Mouse (Mus musculus) NIH3T3 (cell line): ENCODE data around the gene Tbc1d5.
A peak's percentile ranks its signal among the peaks of the same experiment; 100 is the strongest.

ENCODE experiments used
- DNase-seq: peaks from one replicate; pipeline ENCODE4 v3.0.0-alpha.2; 2012; ENCODE audit warnings: low read depth

Tbc1d5 gene

GRCm38 (mm10) chr17:51179195-51179953 lies at the start of gene Tbc1d5:
TSS of gene Tbc1d5 (minus strand) at chr17:51179352.
- peak; percentile 95 for DNase-seq

GRCm38 (mm10) chr17:51226056-51226455 lies 46.9 kb upstream of the Tbc1d5 start:
- DNase-seq, result no peak

- no peak for DNase-seq
Measured at GRCm38 (mm10) chr17:51223152-51223551, 44.0 kb upstream of the Tbc1d5 start.

- DNase-seq, result no peak
Measured at GRCm38 (mm10) chr17:51221075-51221474, 41.9 kb upstream of the Tbc1d5 start.

GRCm38 (mm10) chr17:51219897-51220296 lies 40.7 kb upstream of the Tbc1d5 start:
- DNase-seq, result no peak

- no peak for DNase-seq
Measured at GRCm38 (mm10) chr17:51216426-51216825, 37.3 kb upstream of the Tbc1d5 start.

GRCm38 (mm10) chr17:51209565-51209964 lies 30.4 kb upstream of the Tbc1d5 start:
- DNase-seq, result no peak

GRCm38 (mm10) chr17:51204643-51205042 lies 25.5 kb upstream of the Tbc1d5 start:
- DNase-seq, result no peak

- no peak for DNase-seq
Measured at GRCm38 (mm10) chr17:51195561-51195960, 16.4 kb upstream of the Tbc1d5 start.

- peak; percentile 8 for DNase-seq
Measured at GRCm38 (mm10) chr17:51194787-51195186, 15.6 kb upstream of the Tbc1d5 start.

GRCm38 (mm10) chr17:51191381-51191780 lies 12.2 kb upstream of the Tbc1d5 start:
- no peak for DNase-seq

GRCm38 (mm10) chr17:51182715-51183114 lies 3.6 kb upstream of the Tbc1d5 start:
- DNase-seq, result peak; percentile 63

- DNase-seq, result peak; percentile 83
Measured at GRCm38 (mm10) chr17:51178491-51179194, 509 bp downstream of the Tbc1d5 start.

- DNase-seq, result no peak
Measured at GRCm38 (mm10) chr17:51177923-51178322, 1.2 kb downstream of the Tbc1d5 start.

- no peak for DNase-seq
Measured at GRCm38 (mm10) chr17:51172332-51172731, 6.8 kb downstream of the Tbc1d5 start.

- DNase-seq, result no peak
Measured at GRCm38 (mm10) chr17:51171504-51171903, 7.6 kb downstream of the Tbc1d5 start.

- no peak for DNase-seq
Measured at GRCm38 (mm10) chr17:51169911-51170310, 9.2 kb downstream of the Tbc1d5 start.

GRCm38 (mm10) chr17:51162366-51162765 lies 16.8 kb downstream of the Tbc1d5 start:
- no peak for DNase-seq

GRCm38 (mm10) chr17:51159261-51159660 lies 19.9 kb downstream of the Tbc1d5 start:
- peak; percentile 72 for DNase-seq

GRCm38 (mm10) chr17:51150999-51151398 lies 28.2 kb downstream of the Tbc1d5 start:
- DNase-seq, result no peak

- DNase-seq, result no peak
Measured at GRCm38 (mm10) chr17:51144983-51145382, 34.2 kb downstream of the Tbc1d5 start.

- DNase-seq, result no peak
Measured at GRCm38 (mm10) chr17:51142095-51142494, 37.1 kb downstream of the Tbc1d5 start.

- peak; percentile 46 for DNase-seq
Measured at GRCm38 (mm10) chr17:51111194-51111593, 68.0 kb downstream of the Tbc1d5 start.
